Mouse (Mus musculus) limb, embryonic 10.5 days (tissue): ENCODE data around the gene Lsm2. TPM values are rescaled to one million over a fixed set of nuclear protein-coding genes. Genes with fewer than 3 reads are reported as not detected.
"Not testable (repeated sequence)": the region's sequence is repeated elsewhere in the genome, so short reads cannot be mapped to it uniquely, and the experiment has no call there.

Source experiments
- DNase-seq: peaks from one replicate; pipeline ENCODE4 v3.0.0-alpha.2; 2017; ENCODE audit warnings: low spot score
- H3K27ac ChIP-seq: fragments of 300-500 bp; sonication (generic); 2 replicates; pipeline ENCODE4 v1.5.1; 2016; ENCODE audit warnings: mild to moderate bottlenecking
- H3K27me3 ChIP-seq: fragments of 300-500 bp; sonication (generic); 2 replicates; pipeline ENCODE4 v1.6.1; 2016; ENCODE audit warnings: low read depth, mild to moderate bottlenecking; ENCODE audit not compliant: poor library complexity, severe bottlenecking
- H3K36me3 ChIP-seq: fragments of 300-500 bp; sonication (generic); 2 replicates; pipeline ENCODE4 v1.6.1; 2016; ENCODE audit warnings: mild to moderate bottlenecking, moderate library complexity
- H3K4me1 ChIP-seq: fragments of 300-500 bp; sonication (generic); 2 replicates; pipeline ENCODE4 v1.6.1; 2016
- H3K4me3 ChIP-seq: fragments of 300-500 bp; sonication (generic); 2 replicates; pipeline ENCODE4 v1.5.1; 2016; ENCODE audit warnings: mild to moderate bottlenecking, moderate library complexity
- H3K9me3 ChIP-seq: fragments of 300-500 bp; sonication (generic); replicated peaks from 2 replicates; pipeline ENCODE4 v1.6.1; 2016; ENCODE audit warnings: mild to moderate bottlenecking
- WGBS: fragments of 180-500 bp; shearing (Covaris S2); methylation state at CpG from one replicate; pipeline ENCODE4 v1.1.7; 2016; 5-methylcytosine and 5-hydroxymethylcytosine counted together
- polyA plus RNA-seq: library from polyadenylated mRNA; unstranded; fragments of >200 nt; fragmentation: Nextera tagmentation; extraction: Ambion mirVana; gene quantifications from 2 replicates; pipeline ENCODE4 v1.2.1, GENCODE M21; 2016

Lsm2 gene
- polyA plus RNA-seq, 1 experiment from 2014 or later, result 320 TPM

DNA sequence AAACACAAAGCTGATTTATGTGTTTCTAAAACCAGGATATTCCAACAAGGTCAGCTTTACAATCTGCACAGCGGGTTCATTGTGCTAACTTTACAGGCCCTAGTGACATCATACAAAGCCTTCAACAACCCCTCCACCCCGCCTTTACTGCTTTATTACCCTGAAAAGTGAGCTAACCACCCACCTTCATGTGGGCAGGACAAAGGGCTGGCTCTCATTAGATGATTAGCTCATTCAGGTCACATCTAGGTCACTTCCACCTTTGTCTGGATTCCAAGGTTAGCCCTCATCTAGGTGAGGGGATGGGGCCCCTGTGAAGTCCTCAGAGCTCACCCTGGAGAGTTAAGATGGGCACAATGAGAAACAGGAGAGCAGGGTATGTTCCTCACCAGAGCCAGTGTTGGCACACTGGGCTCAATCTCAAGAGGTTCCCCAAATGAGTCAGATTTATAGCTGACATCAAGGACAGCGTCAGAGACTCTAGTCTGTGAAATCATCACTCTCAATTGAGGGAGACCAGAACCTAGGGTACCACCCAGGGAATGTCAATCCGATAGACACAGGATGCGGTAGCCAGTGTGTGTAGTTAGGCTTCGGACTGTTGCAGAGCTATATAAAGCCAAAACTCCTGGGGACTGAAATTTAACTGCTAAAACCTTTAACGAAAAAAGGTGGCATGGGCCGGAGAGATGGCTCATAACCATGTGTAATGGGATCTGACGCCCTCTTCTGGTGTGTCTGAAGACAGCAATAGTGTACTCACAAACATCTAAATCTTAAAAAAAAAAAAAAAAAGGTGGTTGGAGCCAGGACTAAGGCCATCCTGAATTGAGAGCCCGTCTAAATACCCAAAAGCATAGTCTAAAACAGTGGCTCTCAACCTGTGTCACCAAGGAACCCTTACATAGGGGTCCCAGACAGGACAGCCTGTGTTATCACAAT, 30.9 kb upstream of the Lsm2 start:
- DNase-seq, result no peak
- Histone ChIP-seq H3K27me3 (peaks cover 14% of the 10 kb centered on the region; the same call in 1 of the 2 replicates), H3K4me3 (peak overlapping the region; percentile 98), H3K4me1 (peaks cover 9% of the 10 kb centered on the region), H3K27ac (peak overlapping the region; percentile 99), H3K36me3 (peaks cover 29% of the 10 kb centered on the region), H3K9me3 (no peaks in the 10 kb centered on the region)
- WGBS, result 26% methylated on average over 10 of the region's 10 CpGs

DNA sequence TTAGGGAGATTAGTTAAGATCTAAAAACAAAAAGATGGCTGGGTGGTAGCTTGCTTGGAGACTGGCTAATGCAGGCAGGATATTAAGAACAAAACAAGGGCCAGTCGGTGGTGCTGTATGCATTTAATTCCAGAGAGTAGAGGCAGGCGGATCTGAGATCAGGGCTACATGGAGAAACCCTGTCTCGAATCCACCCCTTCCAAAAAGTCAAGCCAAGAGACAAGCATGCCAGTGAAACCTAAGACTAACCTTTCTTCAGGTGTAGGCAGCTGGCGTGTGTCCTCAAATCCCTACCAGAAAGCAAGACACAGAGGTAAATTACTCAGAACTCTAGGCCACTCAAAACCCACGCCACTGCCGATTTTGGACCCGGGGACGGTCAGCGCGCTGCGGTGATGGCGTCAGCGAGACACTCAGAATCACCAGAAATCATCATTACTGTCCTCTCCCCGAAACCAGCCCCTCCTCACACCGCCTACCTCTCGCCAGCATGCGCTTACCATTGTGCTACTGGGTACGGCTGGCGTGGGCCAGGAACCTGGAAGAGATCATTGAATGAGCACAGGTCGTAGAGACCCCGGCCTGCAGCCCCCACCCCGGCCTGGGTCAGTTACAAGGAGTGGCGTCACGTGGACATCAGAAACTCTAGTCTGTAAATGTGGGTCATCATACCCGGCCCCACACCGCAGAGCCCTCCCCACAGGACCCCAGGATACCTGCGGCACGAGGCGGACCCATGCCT, 29.9 kb upstream of the Lsm2 start:
- Histone ChIP-seq H3K4me3 (peak overlapping the region; percentile 98), H3K27me3 (peaks cover 23% of the 10 kb centered on the region), H3K27ac (peak overlapping the region; percentile 99), H3K36me3 (peaks cover 29% of the 10 kb centered on the region), H3K9me3 (no peaks in the 10 kb centered on the region), H3K4me1 (peaks cover 9% of the 10 kb centered on the region)
- under 1% methylated on average over 29 of the region's 29 CpGs for WGBS
- DNase-seq, result no peak

DNA sequence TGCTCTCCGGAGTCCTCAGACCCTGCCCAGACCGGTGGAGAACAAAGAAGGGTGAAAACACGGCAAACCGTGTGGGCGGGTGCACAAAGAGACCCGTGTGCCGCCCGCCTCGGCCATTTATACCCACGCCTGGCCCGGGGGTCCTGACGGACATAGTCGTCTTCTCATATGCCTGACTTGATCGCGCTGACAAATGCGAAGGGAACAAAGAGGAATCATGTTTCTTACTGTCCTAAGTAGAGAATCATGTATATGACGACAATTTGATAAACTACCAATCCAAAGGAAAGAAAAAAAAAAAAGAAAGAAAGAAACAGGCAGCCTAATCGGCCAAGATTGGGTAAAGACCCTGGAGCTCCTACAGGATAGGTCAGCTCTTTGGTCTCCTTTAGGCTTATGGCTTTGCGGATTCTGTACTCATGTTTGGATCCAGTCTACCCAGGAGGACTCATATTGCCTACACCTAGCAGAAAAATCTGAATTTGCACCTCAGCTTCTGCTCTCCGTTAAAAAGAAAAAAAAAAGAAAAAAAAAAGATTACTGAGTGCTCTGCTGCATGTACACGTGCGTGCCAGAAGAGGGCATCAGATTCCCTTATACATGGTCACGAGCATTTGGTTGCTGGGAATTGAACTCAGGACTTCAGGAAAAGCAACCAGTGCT, 29.2 kb upstream of the Lsm2 start:
- peaks cover 29% of the 10 kb centered on the region for H3K36me3 ChIP-seq
- peaks cover 26% of the 10 kb centered on the region for H3K27me3 ChIP-seq

DNA sequence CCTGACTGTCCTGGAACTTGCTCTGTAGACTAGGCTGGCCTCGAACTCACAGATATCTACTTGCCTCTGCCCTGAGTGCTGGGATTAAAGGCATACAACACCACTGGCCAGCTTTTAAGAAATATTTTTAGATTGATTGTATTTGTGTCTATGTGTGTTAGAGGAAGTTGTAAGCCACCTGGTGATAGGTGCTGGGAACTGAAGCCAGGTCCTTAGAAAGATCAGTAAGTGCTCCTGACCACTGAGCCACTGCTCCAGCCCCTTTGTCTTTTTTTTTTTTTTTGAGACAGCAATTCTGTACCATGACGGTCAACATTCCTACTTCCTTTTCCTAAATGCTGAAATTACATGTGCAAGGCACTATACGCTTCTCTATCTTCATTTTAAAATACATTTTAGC, 28.4 kb upstream of the Lsm2 start:
- Histone ChIP-seq H3K4me3 (peak overlapping the region; percentile 98), H3K4me1 (peaks cover 9% of the 10 kb centered on the region), H3K36me3 (peaks cover 29% of the 10 kb centered on the region), H3K9me3 (no peaks in the 10 kb centered on the region), H3K27ac (peak overlapping the region; percentile 99; the same call in 1 of the 2 replicates), H3K27me3 (peaks cover 26% of the 10 kb centered on the region)
- no peak for DNase-seq
- 93% methylated on average over 3 of the region's 3 CpGs for WGBS

More for the DNA sequence above, 29.2 kb upstream of the Lsm2 start:
- Histone ChIP-seq H3K9me3 (no peaks in the 10 kb centered on the region), H3K4me1 (peaks cover 9% of the 10 kb centered on the region), H3K27ac (peak overlapping the region; percentile 99), H3K4me3 (peak overlapping the region; percentile 98)
- peak; percentile 92 for DNase-seq
- under 1% methylated on average over 23 of the region's 23 CpGs for WGBS

DNA sequence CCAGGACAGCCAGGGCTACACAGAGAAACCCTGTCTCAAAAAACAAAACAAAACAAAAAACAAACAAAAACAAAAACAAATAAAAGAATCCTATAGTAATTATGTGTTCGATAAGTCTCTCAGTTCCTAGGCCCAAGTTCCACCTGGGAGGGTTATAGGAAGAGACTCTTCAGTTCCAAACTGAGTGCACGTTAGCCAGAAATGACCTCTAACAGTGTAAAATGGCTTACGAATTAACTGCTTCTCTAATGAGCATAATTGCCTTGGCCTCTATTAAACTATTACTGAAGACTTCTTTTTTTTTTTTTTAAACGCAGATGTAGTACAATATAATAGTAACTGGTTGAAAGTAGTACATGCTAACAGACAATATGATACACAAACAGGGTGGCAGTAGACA, 27.8 kb upstream of the Lsm2 start:
- Histone ChIP-seq H3K27ac (no peak overlapping the region), H3K9me3 (no peaks in the 10 kb centered on the region), H3K4me3 (no peak overlapping the region), H3K27me3 (peaks cover 26% of the 10 kb centered on the region), H3K36me3 (peaks cover 29% of the 10 kb centered on the region), H3K4me1 (peaks cover 9% of the 10 kb centered on the region)
- DNase-seq, result no peak
- 91% methylated on average over 4 of the region's 4 CpGs for WGBS

DNA sequence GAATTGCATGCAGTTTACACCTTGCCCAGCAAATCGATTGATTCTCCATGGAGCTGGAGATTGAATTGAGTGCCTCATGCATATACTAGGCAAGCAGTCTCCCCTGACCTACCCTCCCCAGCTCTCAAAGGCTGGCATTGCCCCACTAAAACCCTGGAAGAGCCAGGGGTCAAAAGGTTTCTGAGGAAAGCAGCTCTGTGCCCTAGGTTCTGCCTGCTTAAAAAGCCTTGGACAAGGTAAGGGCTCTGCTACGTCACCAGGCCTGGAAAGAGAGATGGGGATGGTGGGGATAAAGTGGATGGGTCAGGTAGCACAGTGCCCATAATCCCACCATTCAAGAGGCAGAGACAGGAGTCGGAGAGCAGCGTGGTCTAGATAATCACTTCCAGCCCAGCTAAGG, 26.8 kb upstream of the Lsm2 start:
- Histone ChIP-seq H3K27me3 (peaks cover 26% of the 10 kb centered on the region), H3K27ac (no peak overlapping the region), H3K36me3 (peaks cover 23% of the 10 kb centered on the region), H3K9me3 (no peaks in the 10 kb centered on the region), H3K4me1 (peaks cover 12% of the 10 kb centered on the region), H3K4me3 (no peak overlapping the region)
- 60% methylated on average over 4 of the region's 4 CpGs for WGBS
- DNase-seq, result no peak

DNA sequence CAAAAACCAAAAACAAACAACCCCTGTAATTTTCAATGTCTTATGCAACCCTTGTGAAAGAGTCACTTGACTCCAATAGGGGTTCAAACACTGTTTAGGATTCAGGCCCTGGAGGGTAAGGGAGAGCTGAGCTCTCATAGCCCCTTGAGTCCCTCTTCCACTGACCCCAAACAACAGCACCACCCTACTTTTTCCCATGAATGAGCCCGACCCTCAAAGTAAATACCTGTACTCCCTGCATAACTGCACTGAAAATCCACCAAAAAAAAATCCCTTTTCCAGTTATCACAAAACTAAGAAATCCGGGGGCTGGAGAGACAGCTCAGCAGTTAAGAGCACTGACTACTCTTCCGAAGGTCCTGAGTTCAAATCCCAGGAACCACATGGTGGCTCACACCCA, 25.8 kb upstream of the Lsm2 start:
- Histone ChIP-seq H3K27ac (no peak overlapping the region), H3K27me3 (peaks cover 32% of the 10 kb centered on the region), H3K4me3 (no peak overlapping the region), H3K9me3 (no peaks in the 10 kb centered on the region), H3K36me3 (peaks cover 12% of the 10 kb centered on the region), H3K4me1 (peaks cover 10% of the 10 kb centered on the region)
- WGBS, result 85% methylated on average over 3 of the region's 3 CpGs
- no peak for DNase-seq

DNA sequence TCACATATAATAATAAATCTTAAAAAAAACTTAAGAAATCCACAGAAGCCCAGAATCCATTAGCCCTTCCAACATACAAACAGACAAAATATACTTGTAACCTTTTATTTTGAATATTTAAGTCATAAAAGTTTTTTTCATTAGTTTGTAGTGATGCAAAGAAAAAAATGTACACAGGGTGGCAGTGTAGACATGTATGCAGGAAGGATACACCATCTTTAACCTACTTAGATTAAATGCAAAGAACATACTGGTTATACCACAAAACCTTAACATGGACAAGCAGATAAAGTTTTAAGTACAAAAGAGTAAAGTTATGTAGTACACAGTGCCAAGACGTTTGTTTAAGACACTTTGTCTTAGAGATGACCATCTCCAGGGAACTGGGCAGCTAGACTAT, 25.3 kb upstream of the Lsm2 start:
- WGBS, result 75% methylated on average over 1 of the region's 1 CpGs
- Histone ChIP-seq H3K27ac (no peak overlapping the region), H3K4me1 (peaks cover 9% of the 10 kb centered on the region), H3K4me3 (no peak overlapping the region), H3K36me3 (peaks cover 8% of the 10 kb centered on the region), H3K27me3 (peaks cover 37% of the 10 kb centered on the region), H3K9me3 (no peaks in the 10 kb centered on the region)
- no peak for DNase-seq

DNA sequence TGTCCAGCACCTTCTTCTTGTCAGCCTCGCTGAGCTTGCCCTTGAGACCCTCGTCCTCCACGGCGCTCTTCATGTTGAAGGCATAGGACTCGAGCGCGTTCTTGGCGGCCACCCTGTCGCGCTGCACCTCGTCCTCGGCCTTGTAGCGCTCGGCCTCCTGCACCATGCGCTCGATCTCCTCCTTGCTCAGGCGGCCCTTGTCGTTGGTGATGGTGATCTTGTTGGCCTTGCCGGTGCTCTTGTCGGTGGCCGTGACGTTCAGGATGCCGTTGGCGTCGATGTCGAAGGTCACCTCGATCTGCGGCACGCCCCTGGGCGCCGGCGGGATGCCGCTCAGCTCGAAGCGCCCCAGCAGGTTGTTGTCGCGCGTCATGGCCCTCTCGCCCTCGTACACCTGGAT, 24.4 kb upstream of the Lsm2 start:
- H3K4me3 ChIP-seq, H3K4me1 ChIP-seq, H3K36me3 ChIP-seq, H3K27ac ChIP-seq, DNase-seq, H3K9me3 ChIP-seq: not testable (repeated sequence)
- peaks cover 46% of the 10 kb centered on the region for H3K27me3 ChIP-seq
- 14% methylated on average over 36 of the region's 40 CpGs for WGBS

DNA sequence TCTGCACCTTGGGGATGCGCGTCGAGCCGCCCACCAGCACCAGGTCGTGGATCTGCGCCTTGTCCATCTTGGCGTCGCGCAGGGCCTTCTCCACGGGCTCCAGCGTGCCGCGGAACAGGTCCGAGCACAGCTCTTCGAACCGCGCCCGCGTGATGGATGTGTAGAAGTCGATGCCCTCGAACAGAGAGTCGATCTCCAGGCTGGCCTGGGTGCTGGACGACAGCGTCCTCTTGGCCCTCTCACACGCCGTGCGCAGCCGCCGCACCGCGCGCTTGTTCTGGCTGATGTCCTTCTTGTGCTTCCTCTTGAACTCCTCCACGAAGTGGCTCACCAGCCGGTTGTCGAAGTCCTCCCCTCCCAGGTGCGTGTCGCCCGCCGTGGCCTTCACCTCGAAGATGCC, 23.7 kb upstream of the Lsm2 start:
- H3K27ac ChIP-seq, DNase-seq, H3K4me3 ChIP-seq, H3K4me1 ChIP-seq, H3K36me3 ChIP-seq, H3K9me3 ChIP-seq: not testable (repeated sequence)
- 29% methylated on average over 28 of the region's 40 CpGs for WGBS
- peaks cover 51% of the 10 kb centered on the region for H3K27me3 ChIP-seq

DNA sequence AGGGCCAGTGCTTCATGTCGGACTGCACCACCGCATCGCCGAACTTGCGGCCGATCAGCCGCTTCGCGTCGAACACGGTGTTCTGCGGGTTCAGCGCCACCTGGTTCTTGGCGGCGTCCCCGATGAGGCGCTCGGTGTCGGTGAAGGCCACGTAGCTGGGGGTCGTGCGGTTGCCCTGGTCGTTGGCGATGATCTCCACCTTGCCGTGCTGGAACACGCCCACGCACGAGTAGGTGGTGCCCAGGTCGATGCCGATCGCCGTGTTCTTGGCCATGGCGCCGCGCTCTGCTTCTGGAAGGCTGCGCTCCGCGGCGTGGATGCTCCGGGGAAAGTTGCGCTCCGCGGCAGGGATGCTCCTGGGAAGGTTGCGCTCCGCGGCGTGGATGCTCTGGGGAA, 22.9 kb upstream of the Lsm2 start:
- peak overlapping the region; percentile 57 for H3K4me3 ChIP-seq
- DNase-seq, H3K4me1 ChIP-seq, H3K36me3 ChIP-seq, H3K27ac ChIP-seq, H3K9me3 ChIP-seq: not testable (repeated sequence)
- WGBS, result under 1% methylated on average over 31 of the region's 47 CpGs
- H3K27me3 ChIP-seq, result peaks cover 58% of the 10 kb centered on the region

DNA sequence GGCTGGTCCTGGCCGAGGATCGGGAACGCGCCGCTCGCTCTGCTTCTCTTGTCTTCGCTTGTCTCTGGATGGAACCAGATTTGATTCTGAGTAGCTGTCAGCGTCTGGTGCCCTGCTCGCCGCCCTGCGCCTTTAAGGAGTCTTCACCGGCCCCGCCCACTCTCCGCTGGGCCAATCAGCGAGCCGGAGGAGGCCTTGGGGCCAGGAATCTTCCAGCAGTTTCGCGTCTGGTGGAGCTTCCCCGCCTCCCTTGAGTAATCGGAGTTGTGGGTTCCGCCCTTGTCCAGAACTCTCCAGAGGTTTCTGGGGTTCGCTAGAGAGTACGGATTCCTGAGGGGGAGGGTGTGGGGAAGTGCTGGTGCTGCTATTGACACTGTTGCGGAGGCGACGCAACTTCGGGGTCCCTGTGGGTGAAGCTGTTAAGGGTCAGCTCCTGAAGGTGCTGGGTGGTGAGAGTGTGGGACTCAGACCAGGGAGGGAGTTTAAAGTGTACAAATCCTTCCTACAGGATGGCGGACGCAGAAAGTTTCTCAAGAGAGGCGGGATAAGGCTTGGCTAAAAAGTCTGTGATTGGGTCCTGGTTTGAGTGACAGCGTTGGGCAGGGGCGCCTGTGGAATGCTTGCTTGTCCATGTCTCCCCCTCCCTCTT, 22.4 kb upstream of the Lsm2 start, which contains the start of gene Hspa1b:
Gene Hspa1b, minus strand, starts transcription at position 109 of the 649 bp plus-strand sequence.
- not testable (repeated sequence) for H3K36me3 ChIP-seq, H3K9me3 ChIP-seq, H3K4me1 ChIP-seq
- Histone ChIP-seq H3K27ac (peak within 1 kb of the TSS; percentile 89), H3K27me3 (peaks cover 58% of the 10 kb centered on the region), H3K4me3 (peak within 1 kb of the TSS; percentile 57)
- peak; percentile 78 for DNase-seq
- under 1% methylated on average over 32 of the region's 32 CpGs for WGBS
